ENCODE assay signal across 8 mouse cellular contexts in genomic region chr10:121533137-121533872, GRCm38 (mm10). TPM values are rescaled to one million over a fixed set of nuclear protein-coding genes. Genes with fewer than 3 reads are reported as not detected.
DNase-seq lines count a peak whose midpoint lies in the region; ATAC-seq lines count a peak whose summit lies in the region.

No protein-coding gene starts in this region.

- H3K4me3 ChIP-seq in limb, embryonic 11.5 days (ENCODE audit: low read depth, low read length) = peak overlapping the region; percentile 19
- H3K4me3 ChIP-seq in midbrain, embryonic 10.5 days = peak overlapping the region; percentile 46

- 12% methylated on average over 32 of the region's 32 CpGs for WGBS in limb, embryonic 11.5 days
- 19% methylated on average over 32 of the region's 32 CpGs for WGBS in midbrain, embryonic 10.5 days

- peak overlapping the region; percentile 22; the same call in 1 of the 2 replicates for H3K9ac ChIP-seq in limb, embryonic 11.5 days (ENCODE audit: low read length)

- peak; percentile 30 to 75 for DNase-seq in adrenal gland, adult (ENCODE audit: inconsistent age in 2 of 2, low spot score in 1 of 2)
- DNase-seq in adrenal gland, adult 8-10 months = no peak
- peak; percentile 78 for DNase-seq in embryo, embryonic 10.5 days (ENCODE audit: low spot score)
- peak; percentile 38 to 65 for DNase-seq in gastrocnemius, postnatal 4 days (ENCODE audit: low spot score in 2 of 2)
- peak; percentile 11 for DNase-seq in kidney, adult 11 months
- peak; percentile 80 for DNase-seq in limb, embryonic 11.5 days (ENCODE audit: low spot score)
- DNase-seq in midbrain, embryonic 10.5 days (ENCODE audit: low spot score) = peak; percentile 69
- peak; percentile 23 to 55 for DNase-seq in spleen, postnatal 10 days (ENCODE audit: low spot score in 2 of 2)

- H3K4me1 ChIP-seq in limb, embryonic 11.5 days (ENCODE audit: control insufficient read depth, insufficient read depth, low read length) = peaks cover 5% of the 10 kb centered on the region; the same call in 1 of the 2 replicates
- peaks cover 20% of the 10 kb centered on the region for H3K4me1 ChIP-seq in midbrain, embryonic 10.5 days

- ATAC-seq in limb, embryonic 11.5 days (ENCODE audit: insufficient number of reproducible peaks, low FRiP score, low TSS enrichment, low read depth) = peak; percentile 73

- no peak overlapping the region for H3K27ac ChIP-seq in limb, embryonic 11.5 days (replicated peaks; ENCODE audit: low read depth, low read length)
- H3K27ac ChIP-seq in midbrain, embryonic 10.5 days (replicated peaks) = no peak overlapping the region

- H3K9me3 ChIP-seq in limb, embryonic 11.5 days (ENCODE audit: control insufficient read depth, low read length) = no peaks in the 10 kb centered on the region
- no peaks in the 10 kb centered on the region for H3K9me3 ChIP-seq in midbrain, embryonic 10.5 days (replicated peaks)

- H3K27me3 ChIP-seq in limb, embryonic 11.5 days (ENCODE audit: control insufficient read depth, insufficient read depth, low read length) = no peaks in the 10 kb centered on the region
- H3K27me3 ChIP-seq in midbrain, embryonic 10.5 days (ENCODE audit: low read depth, poor library complexity, severe bottlenecking) = peaks cover 7% of the 10 kb centered on the region; the same call in 1 of the 2 replicates

- no peaks in the 10 kb centered on the region for H3K36me3 ChIP-seq in limb, embryonic 11.5 days (ENCODE audit: control insufficient read depth, insufficient read depth, low read length)
- H3K36me3 ChIP-seq in midbrain, embryonic 10.5 days = no peaks in the 10 kb centered on the region

- peak overlapping the region; percentile 49 for H3K4me2 ChIP-seq in limb, embryonic 11.5 days (ENCODE audit: low read depth, severe bottlenecking)

RNA-seq across cellular contexts. Expression of gene Tbk1, which starts 53.3 kb away (rescaled TPM):
- total RNA-seq in adrenal gland, adult 8-10 months (2022) = 10 to 100 TPM; 39.5 to 57.7 (median 47.9) TPM
- total RNA-seq in gastrocnemius, postnatal 4 days (2021) = 10 to 100 TPM; 20.7 to 24.8 TPM
- polyA plus RNA-seq in limb, embryonic 11.5 days (2014; fragmentation: Nextera tagmentation; extraction: Ambion mirVana) = 30.7 and 32.6 TPM in 2 replicates
- 32.6 and 32.9 TPM in 2 replicates for polyA plus RNA-seq in midbrain, embryonic 10.5 days (2016; fragmentation: Nextera tagmentation; extraction: Ambion mirVana)

RNA-seq across cellular contexts. Expression of gene Rassf3, which starts 57.2 kb away (rescaled TPM):
- total RNA-seq in adrenal gland, adult 8-10 months (2022) = 10 to 100 TPM; 36.3 to 54.6 (median 44.0) TPM
- 10 to 100 TPM; 70.0 to 78.2 TPM for total RNA-seq in gastrocnemius, postnatal 4 days (2021)
- polyA plus RNA-seq in limb, embryonic 11.5 days (2014; fragmentation: Nextera tagmentation; extraction: Ambion mirVana) = 16.5 and 17.2 TPM in 2 replicates
- polyA plus RNA-seq in midbrain, embryonic 10.5 days (2016; fragmentation: Nextera tagmentation; extraction: Ambion mirVana) = 7.2 and 7.8 TPM in 2 replicates
